ENCODE assay signal across 8 mouse cellular contexts in the genomic region with DNA sequence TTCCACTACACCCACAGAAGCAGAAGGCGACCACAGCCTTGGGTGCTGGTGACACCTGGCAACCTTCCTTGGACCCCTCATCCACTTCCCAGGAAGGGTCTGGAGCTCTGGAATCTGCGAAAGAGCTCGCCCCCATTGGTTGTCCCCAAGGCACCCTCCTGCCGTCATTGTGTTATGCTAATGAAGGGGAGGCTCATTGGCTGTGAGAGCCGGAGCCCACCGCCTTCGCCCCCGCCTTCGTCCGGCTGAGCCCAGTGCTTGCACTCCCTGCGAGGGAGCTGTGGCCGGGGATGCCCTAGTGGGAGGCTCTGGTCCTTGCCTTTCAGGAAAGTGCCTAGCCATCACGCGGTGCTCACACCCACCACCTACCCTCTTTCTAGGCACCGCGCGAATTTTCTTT. TPM values are rescaled to one million over a fixed set of nuclear protein-coding genes. Genes with fewer than 3 reads are reported as not detected.
DNase-seq lines count a peak whose midpoint lies in the region; ATAC-seq and TF ChIP-seq lines count a peak whose summit lies in the region.

No protein-coding gene starts in this region.

- TF ChIP-seq POLR2A in cortical plate, adult 2 months (IDR thresholded peaks at IDR 0.05; ENCODE audit: extremely low read depth, insufficient read depth, low read length) = 0 out of 2 replicates have a peak, but pooled peaks have one; percentile 36

- no peaks in the 10 kb centered on the region for H3K27me3 ChIP-seq in hindbrain, embryonic 16.5 days (replicated peaks; ENCODE audit: control insufficient read depth, insufficient read depth, low read length)
- peaks cover 6% of the 10 kb centered on the region for H3K27me3 ChIP-seq in megakaryocyte, embryonic 14.5 days (replicated peaks)

- peak overlapping the region; percentile 76 for H3K4me2 ChIP-seq in hindbrain, embryonic 16.5 days (ENCODE audit: low read length)

- peak overlapping the region; percentile 77 for H3K9ac ChIP-seq in hindbrain, embryonic 16.5 days (ENCODE audit: low read depth, low read length)

- H3K36me3 ChIP-seq in hindbrain, embryonic 16.5 days (ENCODE audit: control insufficient read depth, insufficient read depth, low read length) = no peaks in the 10 kb centered on the region
- no peaks in the 10 kb centered on the region for H3K36me3 ChIP-seq in megakaryocyte, embryonic 14.5 days (replicated peaks; ENCODE audit: low read length)

- peaks cover 2% of the 10 kb centered on the region; the same call in 1 of the 2 replicates for H3K4me1 ChIP-seq in cortical plate, adult 2 months (ENCODE audit: control insufficient read depth, insufficient read depth, low read length)
- H3K4me1 ChIP-seq in hindbrain, embryonic 16.5 days (ENCODE audit: control insufficient read depth, insufficient read depth, low read depth, low read length) = no peaks in the 10 kb centered on the region
- peaks cover 8% of the 10 kb centered on the region; the same call in 1 of the 2 replicates for H3K4me1 ChIP-seq in megakaryocyte, embryonic 14.5 days

- ATAC-seq in hindbrain, embryonic 16.5 days = peak; percentile 99

- peak overlapping the region; percentile 83 for H3K4me3 ChIP-seq in cortical plate, adult 2 months (ENCODE audit: insufficient read depth, low read length)
- peak overlapping the region; percentile 56 for H3K4me3 ChIP-seq in hindbrain, embryonic 16.5 days (ENCODE audit: low read length)
- H3K4me3 ChIP-seq in left cerebral cortex, adult 2 months = peak overlapping the region; percentile 71
- H3K4me3 ChIP-seq in megakaryocyte, embryonic 14.5 days (replicated peaks) = peak overlapping the region; percentile 72

- TF ChIP-seq CTCF in cortical plate, adult 2 months (IDR thresholded peaks at IDR 0.05; ENCODE audit: extremely low read depth, insufficient read depth, low read length) = no peak
- TF ChIP-seq CTCF in left cerebral cortex, adult 2 months (IDR thresholded peaks at IDR 0.05) = peak; percentile 2; the same call in 1 of the 2 replicates

- intact Hi-C loops in left cerebral cortex, adult 2 months (cut with DNase I) = loop anchor here (5.0 to 10.0 kb wide), 3 partner anchors 52 to 289 kb away; no protein-coding TSS in a partner anchor

- no peak overlapping the region; the same call in 1 of the 2 replicates for H3K27ac ChIP-seq in cortical plate, adult 2 months (ENCODE audit: insufficient read depth, low read length)
- H3K27ac ChIP-seq in hindbrain, embryonic 16.5 days (ENCODE audit: low read depth, low read length) = no peak overlapping the region
- peak overlapping the region; percentile 84; the same call in 1 of the 2 replicates for H3K27ac ChIP-seq in left cerebral cortex, adult 2 months

- under 1% methylated on average over 17 of the region's 17 CpGs for WGBS in hindbrain, embryonic 16.5 days

- H3K9me3 ChIP-seq in hindbrain, embryonic 16.5 days (ENCODE audit: control insufficient read depth, low read length) = no peaks in the 10 kb centered on the region
- H3K9me3 ChIP-seq in megakaryocyte, embryonic 14.5 days = no peaks in the 10 kb centered on the region

- DNase-seq in ES-CJ7 (ENCODE audit: low read depth, low spot score) = peak; percentile 96
- DNase-seq in gastrocnemius, postnatal 10 days = peak; percentile 52
- DNase-seq in left cerebral cortex, adult 2 months (ENCODE audit: extremely low spot score in 1 of 2, low spot score in 2 of 2) = peak; percentile 61 to 69
- DNase-seq in right cerebral cortex, postnatal 4 days = peak; percentile 64
- no peak for DNase-seq in spleen, postnatal 14 days (ENCODE audit: low spot score in 2 of 2)

RNA-seq across cellular contexts. Expression of a gene that starts 0.5 kb away (rescaled TPM):
- 14.4 and 14.6 TPM in 2 replicates for polyA plus RNA-seq in cortical plate, adult 2 months (2012; rRNA removed)
- 1 to 10 TPM in 1 of 2 experiments, under 1 TPM in 1; 0.75 to 1.2 TPM for total RNA-seq in gastrocnemius, postnatal 10 days (2021)
- 3.1 TPM in 2 replicates for polyA plus RNA-seq in hindbrain, embryonic 16.5 days (2015; fragmentation: Nextera tagmentation; extraction: Ambion mirVana)
- 10 to 100 TPM; 54.9 to 60.2 TPM for total RNA-seq in left cerebral cortex, adult 2 months (2021)
- polyA plus RNA-seq in megakaryocyte, embryonic 14.5 days (2012; ENCODE audit: insufficient read depth, low replicate concordance) = not detected in 2 replicates

Comparison
In these comparisons a context has a peak if more than half of its experiments do, and no peak if none do; other contexts are left out.
1. DNase-seq: peak in ES-CJ7 (single experiment), gastrocnemius, postnatal 10 days (single experiment), left cerebral cortex, adult 2 months (2 of 2) and right cerebral cortex, postnatal 4 days (single experiment); none in spleen, postnatal 14 days (0 of 2).
2. Peak in every context shown above with its lines, with median percentiles within 50 percentile points of each other: H3K4me3 ChIP-seq.